In genomic region chr5:65536751-65537419, GRCm38 (mm10) we compare ENCODE assay signal across 8 mouse cellular contexts. TPM values are rescaled to one million over a fixed set of nuclear protein-coding genes. Genes with fewer than 3 reads are reported as not detected.
DNase-seq lines count a peak whose midpoint lies in the region; ATAC-seq lines count a peak whose summit lies in the region.

Gene Smim14 (minus strand): TSS chr5:65537184.
Gene Ube2k (plus strand): TSS chr5:65537233.

- no peaks in the 10 kb centered on the region for H3K36me3 ChIP-seq in heart, embryonic 13.5 days
- H3K36me3 ChIP-seq in liver, embryonic 12.5 days = peaks cover 12% of the 10 kb centered on the region
- H3K36me3 ChIP-seq in stomach, embryonic 15.5 days = no peaks in the 10 kb centered on the region

- no peaks in the 10 kb centered on the region for H3K9me3 ChIP-seq in heart, embryonic 13.5 days
- H3K9me3 ChIP-seq in liver, embryonic 12.5 days (replicated peaks) = no peaks in the 10 kb centered on the region
- no peaks in the 10 kb centered on the region for H3K9me3 ChIP-seq in stomach, embryonic 15.5 days

- H3K27me3 ChIP-seq in heart, embryonic 13.5 days (replicated peaks) = no peaks in the 10 kb centered on the region
- no peaks in the 10 kb centered on the region for H3K27me3 ChIP-seq in liver, embryonic 12.5 days (replicated peaks)
- H3K27me3 ChIP-seq in stomach, embryonic 15.5 days (replicated peaks) = no peaks in the 10 kb centered on the region

- peak; percentile 85 for ATAC-seq in erythroid progenitor cell, adult 5-6 weeks (replicated peaks; ENCODE audit: low FRiP score, poor library complexity, severe bottlenecking)
- ATAC-seq in heart, embryonic 13.5 days (ENCODE audit: extremely low read depth, insufficient number of reproducible peaks, low FRiP score, low TSS enrichment) = peak; percentile 96
- ATAC-seq in liver, embryonic 12.5 days = peak; percentile 95
- peak; percentile 96 for ATAC-seq in stomach, embryonic 15.5 days (ENCODE audit: insufficient read depth, low FRiP score, low read depth)

- under 1% methylated on average over 66 of the region's 66 CpGs for WGBS in heart, embryonic 13.5 days
- WGBS in liver, embryonic 12.5 days (ENCODE audit: insufficient replicate concordance) = under 1% methylated on average over 45 of the region's 66 CpGs
- under 1% methylated on average over 65 of the region's 66 CpGs for WGBS in stomach, embryonic 15.5 days

- peak within 1 kb of the TSS; percentile 73 for H3K4me2 ChIP-seq in heart, embryonic 13.5 days
- H3K4me2 ChIP-seq in liver, embryonic 12.5 days = peak within 1 kb of the TSS; percentile 86
- peak within 1 kb of the TSS; percentile 60 for H3K4me2 ChIP-seq in stomach, embryonic 15.5 days

- peaks cover 20% of the 10 kb centered on the region for H3K4me1 ChIP-seq in heart, embryonic 13.5 days
- H3K4me1 ChIP-seq in liver, embryonic 12.5 days = peaks cover 39% of the 10 kb centered on the region
- peaks cover 5% of the 10 kb centered on the region; the same call in 1 of the 2 replicates for H3K4me1 ChIP-seq in stomach, embryonic 15.5 days

- peak; percentile 95 for DNase-seq in CD4-positive helper T cell, adult 2 months (ENCODE audit: low read depth, low spot score)
- peak; percentile 80 for DNase-seq in brain, embryonic 18.5 days (ENCODE audit: low read depth, low spot score)
- peak; percentile 96 for DNase-seq in kidney, postnatal 10 days
- DNase-seq in natural killer cell, adult 2 months (ENCODE audit: low spot score in 2 of 2) = peak; percentile 89 to 93

- H3K4me3 ChIP-seq in heart, embryonic 13.5 days = peak within 1 kb of the TSS; percentile 96
- H3K4me3 ChIP-seq in liver, embryonic 12.5 days = peak within 1 kb of the TSS; percentile 90
- H3K4me3 ChIP-seq in stomach, embryonic 15.5 days (replicated peaks) = peak within 1 kb of the TSS; percentile 74

- H3K27ac ChIP-seq in heart, embryonic 13.5 days (replicated peaks) = peak within 1 kb of the TSS; percentile 100
- peak within 1 kb of the TSS; percentile 97 for H3K27ac ChIP-seq in liver, embryonic 12.5 days
- peak within 1 kb of the TSS; percentile 98 for H3K27ac ChIP-seq in stomach, embryonic 15.5 days

- H3K9ac ChIP-seq in heart, embryonic 13.5 days = peak within 1 kb of the TSS; percentile 99
- peak within 1 kb of the TSS; percentile 93 for H3K9ac ChIP-seq in liver, embryonic 12.5 days
- H3K9ac ChIP-seq in stomach, embryonic 15.5 days = peak within 1 kb of the TSS; percentile 81

RNA-seq across cellular contexts. Expression of gene Smim14, which starts in this region (rescaled TPM):
- 36.5 and 44.3 TPM in 2 replicates for total RNA-seq in erythroid progenitor cell, adult 5-6 weeks (2015; ENCODE audit: low replicate concordance)
- total RNA-seq in erythroid progenitor cell, adult 5-6 weeks (2017; ENCODE audit: low replicate concordance) = 13.5 and 18.9 TPM in 2 replicates
- 100 and 101 TPM in 2 replicates for polyA plus RNA-seq in heart, embryonic 13.5 days (2015; fragmentation: Nextera tagmentation; extraction: Ambion mirVana)
- 45.5 and 47.4 TPM in 2 replicates for polyA plus RNA-seq in liver, embryonic 12.5 days (2016; fragmentation: Nextera tagmentation; extraction: Ambion mirVana)
- 161 and 177 TPM in 2 replicates for polyA plus RNA-seq in stomach, embryonic 15.5 days (2015; fragmentation: Nextera tagmentation; extraction: Ambion mirVana)

RNA-seq across cellular contexts. Expression of gene Ube2k, which starts in this region (rescaled TPM):
- total RNA-seq in erythroid progenitor cell, adult 5-6 weeks (2015; ENCODE audit: low replicate concordance) = 79.6 and 94.1 TPM in 2 replicates
- total RNA-seq in erythroid progenitor cell, adult 5-6 weeks (2017; ENCODE audit: low replicate concordance) = 34.3 and 37.0 TPM in 2 replicates
- polyA plus RNA-seq in heart, embryonic 13.5 days (2015; fragmentation: Nextera tagmentation; extraction: Ambion mirVana) = 124 and 142 TPM in 2 replicates
- 136 and 137 TPM in 2 replicates for polyA plus RNA-seq in liver, embryonic 12.5 days (2016; fragmentation: Nextera tagmentation; extraction: Ambion mirVana)
- polyA plus RNA-seq in stomach, embryonic 15.5 days (2015; fragmentation: Nextera tagmentation; extraction: Ambion mirVana) = 174 and 176 TPM in 2 replicates

Comparison
In these comparisons a context has a peak if more than half of its experiments do, and no peak if none do; other contexts are left out.
1. Peak in every context shown above with its lines: DNase-seq, ATAC-seq, H3K4me3 ChIP-seq and H3K27ac ChIP-seq.